Mouse (Mus musculus) monocyte, adult 59 days (primary cell): Measurements from ENCODE around the gene Mamld1. TPM values are rescaled to one million over a fixed set of nuclear protein-coding genes. Genes with fewer than 3 reads are reported as not detected.

Experiments
- total RNA-seq, 2 experiments: library from RNA; stranded (reverse); gene quantifications; one replicate each; pipeline ENCODE4 v1.2.4; 2023

Gene Mamld1
- total RNA-seq, result 1 to 10 TPM; 1.0 to 1.4 TPM

GRCm38 (mm10) chrX:71049864-71050576 lies at the start of gene Mamld1:
Gene Mamld1, plus strand, starts transcription at chrX:71050256.

Other genes starting within 250 kb of the Mamld1 start
- gene Mtm1, start 160.5 kb downstream of the Mamld1 start, total RNA-seq, result 10 to 100 TPM; 26.3 to 32.1 TPM